Mouse (Mus musculus) neural tube, embryonic 10.5 days (tissue): ENCODE data around the gene Gda.

Experiments
- DNase-seq: peaks from one replicate; pipeline ENCODE4 v3.0.0-alpha.2; 2017; ENCODE audit warnings: low spot score; ENCODE audit errors: extremely low spot score

The Gda gene

GRCm38 (mm10) chr19:21457461-21457860 lies 15.8 kb downstream of the Gda start:
- DNase-seq: no peak

DNA sequence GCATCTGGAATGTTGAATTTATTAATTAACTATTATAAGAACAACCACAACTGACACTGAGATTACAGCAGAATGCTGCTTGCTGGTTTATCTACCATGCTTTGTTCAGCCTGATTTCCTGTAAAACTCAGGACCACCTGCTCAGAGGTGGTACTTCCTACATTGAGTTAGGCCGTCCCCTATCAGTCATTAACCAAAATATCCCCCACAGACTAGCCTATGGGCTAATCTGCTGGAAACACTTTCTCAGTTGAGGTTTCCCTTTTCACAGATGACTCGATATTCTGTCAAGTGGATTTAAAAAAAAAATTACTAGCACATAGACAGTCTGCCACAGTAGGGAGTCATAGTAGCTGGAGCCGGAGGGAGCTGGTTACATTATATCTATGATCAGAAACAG lies 31.5 kb downstream of the Gda start:
- DNase-seq: no peak

- DNase-seq: no peak
Measured at GRCm38 (mm10) chr19:21440841-21441240, 32.4 kb downstream of the Gda start.

DNA sequence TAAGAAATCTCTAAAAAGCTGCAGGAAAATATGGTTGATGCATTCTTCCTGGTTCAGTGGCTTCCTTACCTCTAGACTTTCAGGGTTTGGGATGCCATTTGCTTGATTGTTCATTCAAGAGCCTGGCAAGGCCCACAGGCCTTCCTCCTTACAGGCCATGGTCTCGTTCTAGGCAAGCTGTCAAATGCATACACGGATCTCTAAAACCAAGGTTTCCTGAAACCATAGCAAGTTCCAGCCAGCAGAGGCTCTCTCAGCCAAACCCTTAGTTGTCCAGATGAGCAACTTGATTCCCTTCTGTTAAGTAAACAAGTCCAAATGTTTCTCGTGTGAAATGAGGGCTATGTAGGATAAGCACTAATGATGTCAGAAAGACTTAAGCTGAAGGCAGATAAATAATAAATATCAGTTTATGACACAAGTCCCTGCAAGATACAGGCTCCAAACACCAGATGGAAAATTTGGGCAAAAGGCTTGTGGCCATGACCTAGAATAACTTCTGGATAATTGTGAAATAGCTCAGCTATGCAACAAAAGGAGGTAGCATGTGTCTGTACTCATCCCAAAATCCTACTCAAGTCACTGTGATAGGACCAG lies 34.0 kb downstream of the Gda start:
- no peak for DNase-seq

DNA sequence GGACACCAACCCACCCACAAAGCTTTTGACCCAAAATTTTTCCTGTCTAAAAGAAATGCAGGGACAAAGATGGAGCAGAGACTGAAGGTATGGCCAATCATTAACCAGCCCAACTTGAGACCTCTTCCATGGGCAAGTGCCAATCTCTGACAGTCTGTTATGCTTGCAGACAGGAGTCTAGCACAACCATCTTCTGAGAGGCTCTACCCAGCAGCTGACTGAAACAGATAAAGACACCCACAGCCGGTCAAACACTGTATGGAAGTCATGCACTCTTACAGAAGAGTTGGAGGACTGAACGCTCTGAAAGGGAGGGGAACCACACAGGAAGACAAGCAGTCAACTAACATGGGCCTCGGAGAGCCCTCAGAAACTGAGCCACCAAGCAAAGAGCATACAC lies 36.7 kb downstream of the Gda start:
- no peak for DNase-seq

DNA sequence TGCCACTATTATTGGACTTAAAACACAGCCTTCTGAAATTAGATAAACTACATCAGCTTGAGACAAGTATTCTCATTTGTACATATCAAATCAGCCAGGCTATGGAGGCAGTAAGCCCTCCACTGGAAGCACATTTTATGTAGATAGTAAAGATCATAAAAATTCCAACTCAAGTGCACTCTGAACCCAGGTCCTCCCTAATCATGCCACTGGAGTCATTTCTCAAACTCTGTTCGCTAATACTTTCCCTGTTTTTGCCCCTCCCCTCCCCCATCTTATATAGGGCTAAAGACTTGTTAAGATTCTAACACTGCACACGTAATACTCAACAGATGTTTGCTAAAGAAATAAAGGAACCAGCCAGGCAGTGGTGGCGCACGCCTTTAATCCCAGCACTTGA lies 39.9 kb downstream of the Gda start:
- no peak for DNase-seq

- DNase-seq: no peak
Measured at GRCm38 (mm10) chr19:21432879-21433278, 40.4 kb downstream of the Gda start.

DNA sequence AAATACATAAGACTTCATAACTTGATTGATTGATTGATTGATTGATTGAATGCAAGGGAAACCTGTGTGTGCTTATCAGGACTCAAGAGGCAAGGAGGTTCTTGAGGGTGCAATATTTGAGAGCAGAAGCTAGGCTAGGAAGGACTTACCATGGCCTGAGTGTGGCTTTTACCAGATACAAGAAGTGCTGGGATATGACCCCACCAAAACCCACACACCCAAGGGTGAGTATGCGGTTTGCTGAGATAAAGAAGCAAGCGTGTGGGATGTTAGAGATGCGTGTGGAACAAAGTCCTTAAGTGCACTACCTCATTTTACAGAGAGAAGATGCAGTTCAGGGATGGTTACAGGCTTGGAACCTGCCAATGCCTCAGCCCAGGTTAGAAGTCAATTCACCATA lies 41.0 kb downstream of the Gda start:
- no peak for DNase-seq

DNA sequence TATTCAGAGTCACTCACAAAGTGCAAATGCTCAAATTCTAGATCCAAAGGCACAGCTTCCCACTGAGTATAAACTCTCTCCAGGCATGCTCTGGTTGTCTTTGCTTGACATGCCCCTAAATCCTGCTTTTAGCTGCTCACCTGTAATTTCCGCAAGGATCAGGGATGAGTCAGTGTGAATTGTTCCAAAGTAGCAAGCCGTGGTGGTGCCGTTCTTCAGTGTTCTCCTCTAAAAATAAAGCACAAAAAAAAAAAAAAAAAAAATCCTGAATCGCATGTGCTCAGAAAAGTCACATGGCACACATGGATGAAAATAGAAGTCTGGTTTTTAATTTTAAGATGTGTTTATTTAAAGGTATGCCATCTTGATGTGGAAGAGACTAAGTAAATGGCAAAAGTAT lies 47.9 kb downstream of the Gda start:
- no peak for DNase-seq

DNA sequence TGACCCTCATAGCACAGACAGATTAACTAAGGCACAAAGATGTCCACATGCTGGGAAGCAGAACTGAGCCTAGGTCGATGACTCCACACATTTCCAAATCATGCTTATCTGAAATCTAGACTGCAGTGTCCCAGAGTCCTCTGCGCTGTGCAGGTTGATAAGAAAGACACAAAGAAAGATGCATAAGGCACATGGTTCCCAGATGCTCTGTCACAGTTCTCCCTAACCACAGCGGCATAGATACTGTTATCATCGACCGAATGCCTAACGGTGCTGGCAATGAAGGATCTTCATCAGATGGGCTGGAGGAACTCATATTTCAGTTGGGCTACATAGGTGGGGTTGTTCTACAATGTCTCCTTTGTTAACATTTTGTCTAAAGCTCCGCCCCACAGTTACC lies 49.5 kb downstream of the Gda start:
- no peak for DNase-seq

GRCm38 (mm10) chr19:21418418-21418817 lies 54.8 kb downstream of the Gda start:
- DNase-seq: no peak

DNA sequence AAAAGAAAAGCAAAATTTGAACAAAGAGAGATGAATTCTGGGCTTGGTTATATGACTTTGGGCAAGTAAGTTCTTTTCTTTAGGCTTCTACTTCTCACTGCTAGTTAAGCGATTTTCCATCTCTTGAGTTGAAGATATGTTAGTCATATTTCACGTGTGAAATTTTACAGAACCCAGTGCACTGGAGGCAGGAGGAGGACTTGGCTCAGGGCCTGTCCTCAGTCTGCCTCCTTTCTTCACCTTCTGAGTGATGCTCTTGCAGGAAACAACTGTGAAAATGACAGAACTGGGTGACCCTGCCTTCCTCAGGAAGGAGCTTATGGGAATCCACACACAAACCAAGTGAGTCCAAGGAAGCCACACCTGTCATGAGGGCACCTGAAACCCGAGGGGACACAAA lies 57.9 kb downstream of the Gda start:
- no peak for DNase-seq

DNA sequence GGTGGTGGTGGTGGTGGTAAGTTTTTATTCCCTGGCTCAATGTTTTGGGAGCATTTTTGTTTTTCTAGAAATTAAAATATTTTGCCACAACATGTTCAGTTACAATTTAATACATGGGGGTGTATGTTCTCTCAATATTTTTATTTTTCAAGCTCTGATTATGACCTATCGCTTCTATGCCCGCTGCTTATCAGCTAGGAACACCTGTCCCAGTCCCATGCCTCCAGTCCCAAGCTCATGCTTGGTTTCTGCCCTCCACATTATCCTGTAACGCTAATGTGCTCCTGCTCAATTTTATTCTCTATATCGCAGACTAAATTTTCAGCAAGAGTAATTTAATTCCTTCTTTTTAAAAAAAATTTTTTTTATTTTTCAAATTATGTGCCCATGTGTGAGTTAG lies 64.1 kb downstream of the Gda start:
- no peak for DNase-seq

DNA sequence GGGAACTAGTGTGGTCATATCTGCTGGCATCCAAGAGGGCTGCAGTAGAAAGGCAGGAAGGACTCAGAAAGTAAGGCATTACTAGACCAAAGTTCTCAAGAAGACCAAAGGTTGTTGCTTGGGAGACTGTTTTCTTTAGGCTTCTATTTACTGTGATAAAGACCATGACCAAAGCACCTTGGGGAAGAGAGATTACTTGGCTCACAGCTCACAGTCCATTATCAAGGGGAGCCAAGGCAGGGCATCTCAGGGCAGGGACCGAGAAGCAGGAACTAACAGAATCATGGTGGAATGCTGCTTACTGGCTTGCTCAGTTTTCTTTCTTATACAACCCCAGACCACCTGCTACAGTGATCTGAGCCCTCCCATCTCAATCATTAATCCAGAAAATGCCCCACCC lies 65.9 kb downstream of the Gda start:
- DNase-seq: no peak

DNA sequence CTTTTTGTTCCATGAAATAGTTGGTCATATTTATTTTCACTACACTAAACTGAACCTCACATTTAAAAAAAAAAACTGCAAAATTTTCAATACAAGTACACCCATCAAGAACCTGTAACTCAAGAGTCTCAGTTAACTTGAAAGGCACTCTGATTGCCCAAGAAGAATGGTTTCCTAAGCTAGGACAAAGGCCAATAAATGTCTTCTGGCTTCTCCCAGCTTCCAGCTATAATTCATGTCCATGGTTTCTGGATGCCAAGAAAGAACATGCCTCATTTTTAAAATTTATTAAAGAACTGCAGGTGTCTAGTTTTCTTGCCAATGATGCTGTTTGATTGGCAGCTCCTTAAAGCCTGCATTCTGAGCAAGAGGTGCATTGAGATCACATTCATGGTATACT lies 75.3 kb downstream of the Gda start:
- DNase-seq: no peak

- DNase-seq: no peak
Measured at GRCm38 (mm10) chr19:21396364-21396763, 76.9 kb downstream of the Gda start.

DNA sequence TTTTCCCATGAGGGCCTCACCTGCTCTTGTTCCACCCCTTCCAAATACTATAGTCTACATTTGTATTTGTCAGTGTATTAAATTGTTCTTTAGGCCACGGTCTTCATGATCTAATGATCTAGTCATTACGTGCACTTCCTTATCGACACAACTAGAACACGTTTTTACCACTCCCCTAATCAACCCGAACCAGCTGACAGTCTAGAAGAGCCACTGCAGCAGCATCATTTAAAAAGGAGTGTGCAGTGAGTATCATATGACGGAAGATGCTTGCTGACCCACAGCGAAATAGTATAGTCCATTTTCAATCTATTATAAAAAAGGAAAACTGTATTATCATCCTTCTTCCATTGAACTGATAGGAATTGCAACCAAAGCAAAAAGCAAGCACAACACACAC lies 82.3 kb downstream of the Gda start:
- no peak for DNase-seq

- no peak for DNase-seq
Measured at GRCm38 (mm10) chr19:21386842-21387241, 86.4 kb downstream of the Gda start.

GRCm38 (mm10) chr19:21384231-21384630 lies 89.0 kb downstream of the Gda start:
- DNase-seq: no peak

DNA sequence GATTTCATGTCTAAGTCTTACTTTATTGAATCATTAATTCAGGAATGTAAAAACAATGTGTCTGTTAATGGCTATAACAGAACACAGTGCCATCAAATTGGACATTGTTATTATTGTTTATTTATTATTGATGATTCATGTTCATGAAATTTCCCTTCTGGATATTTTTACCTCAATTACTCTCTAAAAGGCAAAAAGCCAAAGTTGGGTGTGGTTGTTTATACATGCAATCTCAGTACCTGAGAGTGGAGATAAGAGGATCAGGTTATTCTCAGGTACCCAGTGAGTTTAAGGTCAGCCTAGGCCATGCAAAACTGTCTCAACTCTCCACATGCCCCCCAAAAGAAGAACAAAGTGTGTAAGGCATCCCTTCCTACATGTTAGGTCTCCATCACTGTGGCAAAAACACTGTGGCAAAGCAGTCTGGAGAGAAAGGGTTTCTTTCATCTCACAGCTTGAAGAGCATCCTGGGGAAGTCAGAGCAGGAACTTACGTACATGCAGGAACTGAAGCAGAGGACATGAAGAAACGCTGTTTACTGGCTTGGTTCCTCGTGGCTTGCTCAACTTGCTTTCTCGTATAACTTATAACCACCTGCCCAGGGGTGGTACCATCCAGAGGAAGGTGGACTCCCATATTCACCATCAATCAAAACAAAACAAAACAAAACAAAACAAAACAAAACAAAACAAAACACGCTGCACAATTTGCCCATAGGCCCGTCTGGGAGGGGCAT lies 89.6 kb downstream of the Gda start:
- no peak for DNase-seq

- DNase-seq: no peak
Measured at GRCm38 (mm10) chr19:21381696-21382095, 91.5 kb downstream of the Gda start.

- DNase-seq: no peak
Measured at GRCm38 (mm10) chr19:21379195-21379594, 94.0 kb downstream of the Gda start.

DNA sequence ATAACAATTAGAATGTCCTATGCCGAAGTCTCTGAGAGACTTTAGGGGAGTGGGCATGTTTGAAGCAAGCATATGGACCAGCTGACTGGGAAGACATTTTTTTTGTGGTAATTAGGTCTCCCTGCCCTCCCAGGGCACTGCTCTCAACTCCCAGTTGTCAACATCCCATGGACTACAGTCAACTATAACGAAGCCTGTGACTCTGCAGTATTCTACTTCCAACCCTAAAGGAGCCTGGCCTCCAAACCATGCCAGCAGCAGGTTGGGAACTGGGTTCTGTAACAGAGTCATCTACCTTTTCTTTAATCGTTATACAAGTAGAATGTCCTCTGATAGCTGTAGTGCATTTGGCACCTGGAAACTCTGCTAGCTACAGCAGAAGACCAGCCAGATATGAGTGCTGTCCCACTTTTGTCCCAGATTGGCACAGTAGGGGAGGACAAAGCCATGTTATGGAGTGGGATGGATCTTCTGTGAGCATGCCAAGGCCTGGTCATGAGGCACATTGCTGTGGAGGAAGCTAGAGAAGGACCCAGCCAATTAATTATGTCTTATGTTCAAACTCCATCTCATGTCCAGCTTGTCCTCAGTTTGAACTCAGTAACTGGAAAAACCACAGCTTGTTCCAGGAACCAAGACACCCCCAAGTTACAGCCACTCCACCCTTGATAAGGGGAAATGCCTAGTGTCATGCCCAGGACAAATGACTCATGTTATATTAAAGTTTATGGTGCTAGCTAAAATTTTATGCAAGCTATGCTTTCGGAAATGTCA lies 96.6 kb downstream of the Gda start:
- no peak for DNase-seq
